In genomic region chr5:120080468-120080867, GRCm38 (mm10) we compare ENCODE assay signal across 18 mouse cellular contexts.
"Had no signal": no experiment of that assay in that cellular context is flagged by ENCODE, and none has a peak within 500 bp of the region (broad histone marks: within the 10 kb centered on the region; RNA-seq: fewer than 3 reads in every experiment).

No protein-coding gene starts in this region.

- H3K36me3 ChIP-seq: midbrain, embryonic 12.5 days; midbrain, embryonic 15.5 days; neural tube, embryonic 12.5 days; neural tube, embryonic 15.5 days; stomach, embryonic 15.5 days had no signal

- H3K9ac ChIP-seq: liver, embryonic 14.5 days; liver, postnatal 0 days; lung, embryonic 14.5 days; midbrain, embryonic 12.5 days; midbrain, embryonic 15.5 days; neural tube, embryonic 12.5 days; neural tube, embryonic 15.5 days; stomach, embryonic 15.5 days had no signal

- H3K27ac ChIP-seq: left cerebral cortex, adult 2 months; liver, embryonic 14.5 days; macrophage; midbrain, embryonic 12.5 days; midbrain, embryonic 15.5 days; neural tube, embryonic 12.5 days; neural tube, embryonic 15.5 days; stomach, embryonic 15.5 days had no signal

- H3K4me1 ChIP-seq: midbrain, embryonic 12.5 days; midbrain, embryonic 15.5 days; neural tube, embryonic 12.5 days; neural tube, embryonic 15.5 days; stomach, embryonic 15.5 days had no signal

- H3K9me3 ChIP-seq: midbrain, embryonic 12.5 days; midbrain, embryonic 15.5 days; neural tube, embryonic 12.5 days; neural tube, embryonic 15.5 days; stomach, embryonic 15.5 days had no signal

- ATAC-seq: liver, postnatal 0 days; lung, postnatal 0 days; midbrain, embryonic 15.5 days had no signal

- H3K4me2 ChIP-seq: lung, embryonic 14.5 days; midbrain, embryonic 12.5 days; midbrain, embryonic 15.5 days; neural tube, embryonic 12.5 days; neural tube, embryonic 15.5 days; stomach, embryonic 15.5 days had no signal

- DNase-seq: kidney, postnatal 10 days; kidney, postnatal 36 days; layer of hippocampus, postnatal 36 days; liver, postnatal 0 days; lung, embryonic 14.5 days; retina, postnatal 1 day; right cerebral cortex, postnatal 25 days; spleen, adult 18-20 months; thymus, postnatal 25 days had no signal

- H3K4me3 ChIP-seq: left cerebral cortex, adult 2 months; midbrain, embryonic 12.5 days; midbrain, embryonic 15.5 days; neural tube, embryonic 12.5 days; neural tube, embryonic 15.5 days; stomach, embryonic 15.5 days had no signal

- H3K27me3 ChIP-seq: midbrain, embryonic 12.5 days; neural tube, embryonic 12.5 days had no signal
